Mouse (Mus musculus) embryonic fibroblast, embryonic 13.5 days (primary cell): ENCODE data around the gene Mettl17.

ENCODE experiments used
- CTCF ChIP-seq: IDR thresholded peaks from 2 replicates; pipeline ENCODE4 v1.5.1; 2011; ENCODE audit warnings: mild to moderate bottlenecking, control low read depth, low read length, moderate library complexity, borderline replicate concordance; ENCODE audit not compliant: insufficient read depth
- POLR2A ChIP-seq: IDR thresholded peaks from 2 replicates; pipeline ENCODE4 v1.6.1; 2011; ENCODE audit warnings: low read depth, mild to moderate bottlenecking, control low read depth, low read length, moderate library complexity

DNA sequence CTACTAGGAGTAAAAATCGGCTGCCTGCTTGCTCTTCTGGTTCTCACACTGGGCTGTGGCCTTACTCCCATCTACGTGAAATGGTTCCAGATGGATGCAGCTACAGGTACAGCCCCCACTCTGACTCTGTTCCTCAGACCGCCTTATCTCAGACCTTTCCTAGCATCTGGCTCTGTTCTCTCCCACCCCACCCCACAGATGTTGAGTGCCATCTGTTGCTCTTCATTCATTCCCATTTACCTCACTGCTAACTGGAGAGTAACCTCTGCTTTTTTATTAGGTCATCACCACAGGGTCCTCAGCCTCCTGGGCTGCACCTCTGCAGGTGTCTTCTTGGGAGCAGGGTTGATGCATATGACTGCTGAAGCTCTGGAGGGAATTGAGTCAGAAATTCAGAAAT is 9.2 kb downstream of the Mettl17 start:
- TF ChIP-seq CTCF: no peak
- no peak for TF ChIP-seq POLR2A
